Mouse (Mus musculus): ENCODE data around the gene 1700017B05Rik.

DNA sequence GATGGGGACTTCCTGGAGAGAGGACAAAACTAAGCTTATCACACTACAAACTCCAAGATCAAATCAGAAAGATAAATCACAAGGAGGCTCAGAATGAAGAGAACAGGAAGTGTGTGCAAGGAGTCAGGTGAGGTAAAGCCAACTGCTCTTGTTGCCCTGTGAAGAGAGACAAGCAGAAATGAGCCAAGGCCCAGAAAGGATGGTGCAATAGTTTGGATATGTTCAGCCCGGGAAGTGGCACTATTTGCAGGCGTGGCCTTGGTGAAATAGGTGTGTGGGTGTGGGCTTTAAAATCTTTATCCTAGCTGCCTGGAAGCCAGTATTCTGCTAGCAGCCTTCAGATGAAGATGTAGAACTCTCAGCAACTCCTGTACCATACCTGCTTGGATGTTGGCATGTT is 38.4 kb upstream of the 1700017B05Rik start:
- TF ChIP-seq CTCF (IDR thresholded peaks at IDR 0.05; ENCODE audit: low read depth, low read length) (no peak), GATA1 (IDR thresholded peaks at IDR 0.05; ENCODE audit: borderline replicate concordance, low read length) (no peak), GATA2 (IDR thresholded peaks at IDR 0.05; ENCODE audit: borderline replicate concordance, low read depth, low read length) (no peak), POLR2AphosphoS5 (IDR thresholded peaks at IDR 0.05; ENCODE audit: insufficient replicate concordance, low read depth, low read length) (no peak)
